Mouse (Mus musculus): Measurements from ENCODE around the gene Tcp11l1.

- no peak for TF ChIP-seq CTCF (IDR thresholded peaks at IDR 0.05; ENCODE audit: borderline replicate concordance, insufficient read depth, low read depth, low read length)
- TF ChIP-seq POLR2A (IDR thresholded peaks at IDR 0.05; ENCODE audit: borderline replicate concordance, insufficient read depth, low read length), result no peak
These were observed 15.4 kb upstream of the Tcp11l1 start for GRCm38 (mm10) chr2:104727369-104727768.
